Mouse (Mus musculus): Measurements from ENCODE around the gene Gm3415.

DNA sequence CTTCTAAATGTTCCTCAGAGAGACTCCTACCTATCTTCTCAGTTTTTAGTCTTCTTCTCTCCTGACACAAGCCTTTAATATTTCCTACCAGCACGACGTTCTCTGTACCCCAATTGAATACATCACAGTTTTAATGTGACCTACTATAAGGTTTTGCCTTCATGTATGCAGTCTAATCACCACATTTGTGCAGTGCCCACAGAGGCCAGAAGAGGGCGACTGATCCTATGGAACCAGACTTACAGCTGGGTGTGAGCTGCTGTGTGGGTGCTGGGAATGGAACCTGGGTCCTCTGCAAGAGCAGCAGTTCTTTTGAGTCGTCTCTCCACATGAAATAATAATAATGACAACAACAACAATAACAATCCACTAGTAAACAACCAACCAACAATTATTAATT lies 11.1 kb downstream of the Gm3415 start:
- TF ChIP-seq GATA1 (IDR thresholded peaks at IDR 0.05; ENCODE audit: borderline replicate concordance, low read length) (no peak), FLI1 (IDR thresholded peaks at IDR 0.05; ENCODE audit: low read length) (no peak)
